Mouse (Mus musculus) kidney, postnatal 0 days (tissue): ENCODE results near the gene Zfp609. TPM values are rescaled to one million over a fixed set of nuclear protein-coding genes. Genes with fewer than 3 reads are reported as not detected.
"Not testable (repeated sequence)": the region's sequence is repeated elsewhere in the genome, so short reads cannot be mapped to it uniquely, and the experiment has no call there.

ENCODE experiments used
- ATAC-seq: fragments of 200-750 bp; cut with Nextera tagmentation; replicated peaks from 2 replicates; pipeline ENCODE4 v1.8.0; 2017; ENCODE audit warnings: low read depth, moderate number of reproducible peaks, moderate TSS enrichment, moderate library complexity; ENCODE audit not compliant: low FRiP score
- DNase-seq: peaks from one replicate; pipeline ENCODE4 v3.0.0-alpha.2; 2016; ENCODE audit warnings: low spot score
- H3K27ac ChIP-seq: fragments of 300-500 bp; sonication (generic); 2 replicates; pipeline ENCODE4 v1.5.1; 2014; ENCODE audit warnings: mild to moderate bottlenecking
- H3K27me3 ChIP-seq: fragments of 300-500 bp; sonication (generic); 2 replicates; pipeline ENCODE4 v1.6.1; 2014; ENCODE audit warnings: low read length, mixed read lengths; ENCODE audit not compliant: insufficient read depth
- H3K36me3 ChIP-seq: fragments of 300-500 bp; sonication (generic); 2 replicates; pipeline ENCODE4 v1.6.1; 2014; ENCODE audit warnings: low read length, mixed read lengths; ENCODE audit not compliant: insufficient read depth
- H3K4me1 ChIP-seq: fragments of 300-500 bp; sonication (generic); replicated peaks from 2 replicates; pipeline ENCODE4 v1.6.1; 2014; ENCODE audit warnings: antibody characterized with exemption, low read length, mixed read lengths; ENCODE audit not compliant: insufficient read depth
- H3K4me2 ChIP-seq: fragments of 300-500 bp; sonication (generic); 2 replicates; pipeline ENCODE4 v1.6.1; 2014; ENCODE audit warnings: mild to moderate bottlenecking, low read length, moderate library complexity, mixed read lengths
- H3K4me3 ChIP-seq: fragments of 300-500 bp; sonication (generic); replicated peaks from 2 replicates; pipeline ENCODE4 v1.5.1; 2014; ENCODE audit warnings: low read depth, low read length
- H3K9ac ChIP-seq: fragments of 300-500 bp; sonication (generic); 2 replicates; pipeline ENCODE4 v1.6.1; 2014; ENCODE audit warnings: low read depth, low read length
- H3K9me3 ChIP-seq: fragments of 300-500 bp; sonication (generic); replicated peaks from 2 replicates; pipeline ENCODE4 v1.6.1; 2016; ENCODE audit warnings: low read length, inconsistent platforms, mixed read lengths
- CTCF ChIP-seq: IDR thresholded peaks from 2 replicates; pipeline ENCODE4 v1.5.1; 2016; ENCODE audit warnings: antibody characterized with exemption, low read depth, mild to moderate bottlenecking, moderate library complexity
- WGBS: fragments of 180-500 bp; shearing (Covaris S2); extraction: QIAGEN DNeasy Blood & Tissue Kit; methylation state at CpG from one replicate; pipeline ENCODE4 v1.1.7; 2014; 5-methylcytosine and 5-hydroxymethylcytosine counted together
- polyA plus RNA-seq: library from polyadenylated mRNA; unstranded; fragments of >200 nt; fragmentation: Nextera tagmentation; extraction: Ambion mirVana; gene quantifications from 2 replicates; pipeline ENCODE4 v1.2.1, GENCODE M21; 2015

Gene Zfp609
- polyA plus RNA-seq, 1 experiment from 2014 or later = 5.0 TPM

GRCm38 (mm10) chr9:65700504-65700903 is 126.9 kb downstream of the Zfp609 start:
- H3K4me3 ChIP-seq = no peak overlapping the region
- H3K9me3 ChIP-seq = no peaks in the 10 kb centered on the region
- TF ChIP-seq CTCF = no peak
- no peak overlapping the region for H3K4me2 ChIP-seq
- no peak overlapping the region for H3K9ac ChIP-seq
- no peaks in the 10 kb centered on the region for H3K27me3 ChIP-seq
- DNase-seq = no peak
- ATAC-seq = no peak
- H3K4me1 ChIP-seq = no peaks in the 10 kb centered on the region
- H3K27ac ChIP-seq = no peak overlapping the region
- WGBS = 68% methylated on average over 6 of the region's 6 CpGs
- H3K36me3 ChIP-seq = peaks cover 59% of the 10 kb centered on the region

DNA sequence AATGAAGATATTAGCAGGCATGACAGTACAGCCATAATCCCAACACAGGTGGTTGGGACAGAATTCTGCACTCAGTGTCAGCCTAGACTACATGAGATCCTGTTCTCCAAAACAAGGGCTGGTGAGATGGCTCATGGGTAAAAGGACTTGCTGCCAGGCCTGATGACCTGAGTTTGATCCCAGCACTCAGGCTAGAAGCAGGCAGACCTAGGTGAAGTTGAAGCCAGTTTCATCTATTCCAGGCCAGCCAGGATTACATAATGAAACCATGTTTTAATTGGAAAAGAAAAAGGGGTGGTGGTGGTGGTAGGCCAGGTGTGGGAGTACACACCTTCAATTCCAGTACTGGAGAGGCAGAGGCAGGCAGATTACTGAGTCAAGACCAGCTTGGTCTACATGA is 129.4 kb downstream of the Zfp609 start:
- Histone ChIP-seq H3K9me3 (no peaks in the 10 kb centered on the region), H3K27ac (no peak overlapping the region), H3K4me1 (no peaks in the 10 kb centered on the region), H3K27me3 (no peaks in the 10 kb centered on the region), H3K36me3 (peaks cover 62% of the 10 kb centered on the region), H3K9ac (no peak overlapping the region), H3K4me2 (no peak overlapping the region), H3K4me3 (no peak overlapping the region)
- DNase-seq (no peak), ATAC-seq (no peak)
- no peak for TF ChIP-seq CTCF

GRCm38 (mm10) chr9:65697356-65697755 is 130.0 kb downstream of the Zfp609 start:
- ATAC-seq = no peak
- no peak overlapping the region for H3K4me3 ChIP-seq

DNA sequence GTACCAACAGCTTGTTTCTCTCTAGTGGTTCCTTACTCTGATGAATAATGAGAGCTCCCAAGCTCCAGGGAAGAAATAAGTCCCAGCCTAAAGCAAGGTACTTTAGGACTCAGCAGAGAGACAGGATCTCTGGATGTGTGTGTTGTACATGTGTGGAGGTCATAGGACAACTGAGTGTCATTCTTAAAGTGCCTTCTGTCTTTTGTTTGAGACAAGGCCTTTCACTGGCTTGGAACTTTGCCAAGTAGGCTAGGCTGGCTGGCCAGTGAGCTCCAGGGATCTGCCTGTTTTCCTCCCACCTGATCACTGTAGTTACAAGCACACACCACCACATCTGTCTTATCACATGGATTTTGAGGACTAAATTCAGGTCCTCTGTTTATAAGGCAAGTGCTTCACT is 131.0 kb downstream of the Zfp609 start:
- DNase-seq (no peak), ATAC-seq (0 out of 2 replicates have a peak, but pooled peaks have one; percentile 15)
- no peak overlapping the region for H3K27ac ChIP-seq
- H3K4me3 ChIP-seq = no peak overlapping the region
- no peaks in the 10 kb centered on the region for H3K4me1 ChIP-seq
- peaks cover 60% of the 10 kb centered on the region for H3K36me3 ChIP-seq
- no peak for TF ChIP-seq CTCF
- no peaks in the 10 kb centered on the region for H3K9me3 ChIP-seq
- no peak overlapping the region for H3K9ac ChIP-seq
- no peaks in the 10 kb centered on the region for H3K27me3 ChIP-seq
- H3K4me2 ChIP-seq = no peak overlapping the region

More at GRCm38 (mm10) chr9:65697356-65697755, 130.0 kb downstream of the Zfp609 start:
- TF ChIP-seq CTCF = no peak
- no peak for DNase-seq
- H3K9ac ChIP-seq = no peak overlapping the region
- peaks cover 62% of the 10 kb centered on the region for H3K36me3 ChIP-seq
- 91% methylated on average over 7 of the region's 7 CpGs for WGBS
- H3K27me3 ChIP-seq = no peaks in the 10 kb centered on the region
- no peak overlapping the region for H3K4me2 ChIP-seq
- no peaks in the 10 kb centered on the region for H3K9me3 ChIP-seq
- no peaks in the 10 kb centered on the region for H3K4me1 ChIP-seq
- H3K27ac ChIP-seq = no peak overlapping the region

- no peak overlapping the region for H3K9ac ChIP-seq
- H3K27me3 ChIP-seq = no peaks in the 10 kb centered on the region
- ATAC-seq = no peak
- no peaks in the 10 kb centered on the region for H3K9me3 ChIP-seq
- H3K36me3 ChIP-seq = peaks cover 53% of the 10 kb centered on the region
- peak; percentile 72 for TF ChIP-seq CTCF
- H3K4me2 ChIP-seq = no peak overlapping the region
- WGBS = 62% methylated on average over 3 of the region's 3 CpGs
- H3K27ac ChIP-seq = no peak overlapping the region
- DNase-seq = peak; percentile 66
- no peaks in the 10 kb centered on the region for H3K4me1 ChIP-seq
- no peak overlapping the region for H3K4me3 ChIP-seq
Measured at GRCm38 (mm10) chr9:65695646-65696045, 131.7 kb downstream of the Zfp609 start.

DNA sequence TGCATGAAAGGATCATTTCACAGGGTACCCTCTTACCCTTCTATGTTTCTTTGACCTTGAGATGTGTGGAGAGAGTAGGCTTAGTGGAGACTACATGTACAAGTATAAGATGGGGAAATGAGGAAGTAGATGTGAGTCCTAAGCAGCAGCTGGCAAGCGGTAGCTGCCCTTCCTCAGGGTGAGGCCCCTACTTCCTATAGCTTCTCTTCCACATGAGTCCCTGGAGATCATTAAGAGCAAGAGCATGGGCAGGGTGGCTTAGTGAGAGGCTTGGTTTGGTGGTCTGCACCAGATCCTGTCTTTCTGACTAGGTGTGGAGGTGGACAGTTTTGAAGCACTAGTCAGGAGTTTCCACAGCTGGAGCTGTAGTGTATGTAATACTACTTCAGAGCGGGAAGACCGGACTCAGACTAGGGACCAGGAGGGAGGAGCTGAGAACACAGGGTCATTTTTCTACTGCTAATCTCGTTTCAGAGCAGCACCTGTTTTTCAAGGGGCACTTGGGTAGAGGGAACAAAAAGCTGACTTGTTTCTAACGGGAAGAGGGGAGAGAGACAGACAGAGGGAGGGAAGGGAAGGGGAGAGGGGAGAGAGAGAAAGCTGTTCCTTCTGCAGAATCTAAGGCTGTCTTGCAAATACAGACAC is 134.3 kb downstream of the Zfp609 start:
- Histone ChIP-seq H3K9ac (no peak overlapping the region), H3K4me2 (no peak overlapping the region), H3K27ac (no peak overlapping the region), H3K9me3 (no peaks in the 10 kb centered on the region), H3K36me3 (peaks cover 45% of the 10 kb centered on the region; the same call in 1 of the 2 replicates), H3K4me3 (no peak overlapping the region), H3K27me3 (no peaks in the 10 kb centered on the region), H3K4me1 (no peaks in the 10 kb centered on the region)
- ATAC-seq (no peak), DNase-seq (no peak)
- 47% methylated on average over 5 of the region's 5 CpGs for WGBS
- TF ChIP-seq CTCF = no peak

- Histone ChIP-seq H3K9me3 (no peaks in the 10 kb centered on the region), H3K4me3 (no peak overlapping the region), H3K9ac (no peak overlapping the region), H3K4me2 (no peak overlapping the region), H3K36me3 (peaks cover 47% of the 10 kb centered on the region), H3K27ac (no peak overlapping the region), H3K27me3 (no peaks in the 10 kb centered on the region), H3K4me1 (no peaks in the 10 kb centered on the region)
- DNase-seq = no peak
- no peak for ATAC-seq
- WGBS = 56% methylated on average over 3 of the region's 3 CpGs
- no peak for TF ChIP-seq CTCF
Measured at GRCm38 (mm10) chr9:65692466-65692865, 134.9 kb downstream of the Zfp609 start.

DNA sequence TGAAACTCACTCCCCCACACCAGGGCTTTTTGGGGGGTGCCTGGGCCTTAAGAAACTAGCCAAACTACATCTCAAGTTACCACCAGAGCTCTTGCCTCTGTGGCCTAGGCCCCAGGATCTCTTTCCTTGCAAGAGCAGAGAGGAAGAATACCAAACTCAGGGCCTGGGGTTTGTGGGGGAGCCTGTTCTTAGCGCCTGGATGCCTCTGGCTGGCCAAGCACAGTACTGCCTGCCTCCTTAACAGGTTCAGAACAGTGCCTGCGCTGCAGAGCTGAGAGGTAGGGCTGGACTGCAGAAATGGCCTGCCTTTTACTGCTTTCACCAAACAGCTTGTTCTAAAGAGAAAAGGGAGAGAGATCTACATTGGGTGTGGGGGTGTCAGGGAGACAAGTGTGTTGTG is 137.5 kb downstream of the Zfp609 start:
- not testable (repeated sequence) for DNase-seq, H3K9ac ChIP-seq, H3K9me3 ChIP-seq, H3K27ac ChIP-seq, H3K27me3 ChIP-seq, H3K4me2 ChIP-seq, H3K4me3 ChIP-seq, H3K4me1 ChIP-seq
- H3K36me3 ChIP-seq = peaks cover 44% of the 10 kb centered on the region
- WGBS = 42% methylated on average over 2 of the region's 2 CpGs
- ATAC-seq = peak; percentile 71
